Mouse (Mus musculus): ENCODE results near the gene Rasef.

DNA sequence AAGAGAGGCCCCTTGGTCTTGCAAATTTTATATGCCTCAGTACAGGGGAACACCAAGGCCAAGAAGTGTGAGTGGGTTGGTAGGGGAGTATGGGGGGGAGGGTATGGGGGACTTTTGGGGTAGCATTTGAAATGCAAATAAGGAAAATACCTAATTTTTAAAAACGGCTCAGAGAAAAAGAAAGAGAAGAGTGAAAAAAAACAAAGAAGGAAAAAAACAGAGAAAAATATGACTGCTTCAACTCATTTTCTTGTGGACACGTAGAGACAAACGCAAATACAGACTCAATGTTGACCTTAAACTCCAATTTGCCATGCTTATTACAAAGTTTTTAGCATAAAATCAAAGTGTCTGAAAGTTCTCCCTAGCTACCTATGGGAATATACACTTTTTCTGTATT lies 51.4 kb downstream of the Rasef start:
- TF ChIP-seq GATA1 (IDR thresholded peaks at IDR 0.05; ENCODE audit: low read length) (no peak), TAL1 (IDR thresholded peaks at IDR 0.05; ENCODE audit: low read length) (no peak)
